Mouse (Mus musculus) CH12.LX (cell line): Measurements from ENCODE around the gene Gpr39. TPM values are rescaled to one million over a fixed set of nuclear protein-coding genes. Genes with fewer than 3 reads are reported as not detected.

ENCODE experiments used
- DNase-seq: peaks from one replicate; pipeline ENCODE4 v3.0.0-alpha.2; 2013; ENCODE audit errors: extremely low read depth
- H3K27ac ChIP-seq: 2 replicates; pipeline ENCODE4 v1.5.1; 2012; ENCODE audit warnings: low read depth, mild to moderate bottlenecking, control low read depth, moderate library complexity; ENCODE audit not compliant: insufficient read depth
- H3K27me3 ChIP-seq: replicated peaks from 2 replicates; pipeline ENCODE3; 2012; ENCODE audit warnings: inconsistent platforms
- H3K36me3 ChIP-seq, 2 experiments: replicated peaks in 1 of 2; 2 replicates each; pipeline versions ENCODE3 to v1.6.1; 2012; ENCODE audit warnings: inconsistent platforms in 1 of 2, low read length in 1 of 2, mild to moderate bottlenecking in 1 of 2, mixed read lengths in 1 of 2, moderate library complexity in 1 of 2; ENCODE audit not compliant: control insufficient read depth in 1 of 2, insufficient read depth in 1 of 2
- H3K4me1 ChIP-seq, 2 experiments: 2 replicates each; pipeline ENCODE4 v1.6.1; 2012; ENCODE audit warnings: inconsistent platforms in 1 of 2, moderate library complexity in 1 of 2; ENCODE audit not compliant: insufficient read depth in 2 of 2, control insufficient read depth in 1 of 2
- H3K4me2 ChIP-seq: 2 replicates; pipeline ENCODE4 v1.6.1; 2012; ENCODE audit warnings: low read depth, mild to moderate bottlenecking, control low read depth; ENCODE audit not compliant: poor library complexity, insufficient read depth, severe bottlenecking
- H3K4me3 ChIP-seq, 3 experiments: fragments of 150-350 bp in 1 of 3; sonication (generic) in 1 of 3; replicated peaks in 1 of 3; 2 replicates each; pipeline versions ENCODE3 to v1.5.1; 2011 to 2012; ENCODE audit warnings: low read depth in 2 of 3, low read length in 2 of 3, mild to moderate bottlenecking in 2 of 3, moderate library complexity in 2 of 3, control low read depth in 1 of 3, improper control_type of control experiment in 1 of 3, inconsistent platforms in 1 of 3, mixed read lengths in 1 of 3; ENCODE audit not compliant: poor library complexity in 1 of 3
- H3K79me2 ChIP-seq: replicated peaks from 2 replicates; pipeline ENCODE4 v1.6.1; 2012; ENCODE audit warnings: mild to moderate bottlenecking, moderate library complexity; ENCODE audit not compliant: control insufficient read depth, poor library complexity, insufficient read depth, severe bottlenecking; ENCODE audit errors: extremely low read depth
- H3K9ac ChIP-seq: 2 replicates; pipeline ENCODE4 v1.6.1; 2012; ENCODE audit warnings: low read depth, mild to moderate bottlenecking, control low read depth, moderate library complexity; ENCODE audit not compliant: insufficient read depth
- H3K9me3 ChIP-seq: replicated peaks from 2 replicates; pipeline ENCODE3; 2012; ENCODE audit warnings: low read length, inconsistent platforms, mixed read lengths
- CHD2 ChIP-seq: IDR thresholded peaks from 2 replicates; pipeline ENCODE4 v1.6.1; 2011; ENCODE audit warnings: low read length, improper control_type of control experiment
- CTCF ChIP-seq, 2 experiments: IDR thresholded peaks in 1 of 2; conservative IDR thresholded peaks in 1 of 2; 2 replicates each; pipeline ENCODE4 v1.5.1; 2011 to 2012; ENCODE audit warnings: low read depth in 2 of 2, low read length in 2 of 2, improper control_type of control experiment in 1 of 2, inconsistent platforms in 1 of 2, mild to moderate bottlenecking in 1 of 2, moderate library complexity in 1 of 2
- ELF1 ChIP-seq: IDR thresholded peaks from 2 replicates; pipeline ENCODE4 v1.6.1; 2014; ENCODE audit warnings: low read depth, mild to moderate bottlenecking, inconsistent platforms, low read length, improper control_type of control experiment
- EP300 ChIP-seq: IDR thresholded peaks from 2 replicates; pipeline ENCODE4 v1.6.1; 2011; ENCODE audit warnings: low read length, improper control_type of control experiment
- ETS1 ChIP-seq: conservative IDR thresholded peaks from 2 replicates; pipeline ENCODE4 v1.6.1; 2012; ENCODE audit warnings: low read depth, mild to moderate bottlenecking, inconsistent platforms, low read length, improper control_type of control experiment, moderate library complexity
- IRF4 ChIP-seq: IDR thresholded peaks from 2 replicates; pipeline ENCODE4 v1.6.1; 2014; ENCODE audit warnings: low read depth, mild to moderate bottlenecking, inconsistent platforms, low read length, improper control_type of control experiment
- KAT2A ChIP-seq: IDR thresholded peaks from 2 replicates; pipeline ENCODE4 v1.6.1; 2012; ENCODE audit warnings: low read length, improper control_type of control experiment, inconsistent platforms; ENCODE audit not compliant: insufficient replicate concordance
- MEF2A ChIP-seq: IDR thresholded peaks from 2 replicates; pipeline ENCODE4 v1.6.1; 2014; ENCODE audit warnings: low read depth, mild to moderate bottlenecking, inconsistent platforms, low read length, improper control_type of control experiment, borderline replicate concordance
- NELFE ChIP-seq: IDR thresholded peaks from 2 replicates; pipeline ENCODE4 v1.6.1; 2011; ENCODE audit warnings: low read depth, low read length, improper control_type of control experiment
- PAX5 ChIP-seq: IDR thresholded peaks from 2 replicates; pipeline ENCODE4 v1.6.1; 2012; ENCODE audit warnings: low read length, inconsistent platforms, mixed read lengths
- POLR2A ChIP-seq: IDR thresholded peaks from 2 replicates; pipeline ENCODE4 v1.6.1; 2011; ENCODE audit warnings: low read depth, mild to moderate bottlenecking, improper control_type of control experiment, low read length
- POLR2AphosphoS2 ChIP-seq: IDR thresholded peaks from 2 replicates; pipeline ENCODE4 v1.6.1; 2011; ENCODE audit warnings: low read depth, low read length, improper control_type of control experiment
- RAD21 ChIP-seq: IDR thresholded peaks from 2 replicates; pipeline ENCODE4 v1.6.1; 2011; ENCODE audit warnings: low read depth, mild to moderate bottlenecking, low read length, improper control_type of control experiment, moderate library complexity
- SIN3A ChIP-seq: IDR thresholded peaks from 2 replicates; pipeline ENCODE4 v1.6.1; 2012; ENCODE audit warnings: low read length, improper control_type of control experiment, inconsistent platforms
- SMC3 ChIP-seq: IDR thresholded peaks from 2 replicates; pipeline ENCODE4 v1.6.1; 2011; ENCODE audit warnings: low read depth, low read length, improper control_type of control experiment
- TBP ChIP-seq: conservative IDR thresholded peaks from 2 replicates; pipeline ENCODE4 v1.6.1; 2011; ENCODE audit warnings: low read depth, low read length, improper control_type of control experiment
- UBTF ChIP-seq: IDR thresholded peaks from 2 replicates; pipeline ENCODE4 v1.6.1; 2012; ENCODE audit warnings: low read depth, mild to moderate bottlenecking, inconsistent platforms, low read length, improper control_type of control experiment, moderate library complexity
- USF2 ChIP-seq: conservative IDR thresholded peaks from 2 replicates; pipeline ENCODE4 v1.6.1; 2011; ENCODE audit warnings: low read depth, low read length, improper control_type of control experiment
- ZC3H11A ChIP-seq: IDR thresholded peaks from 2 replicates; pipeline ENCODE4 v1.6.1; 2012; ENCODE audit warnings: low read depth, mild to moderate bottlenecking, inconsistent platforms, low read length, improper control_type of control experiment
- ZMIZ1 ChIP-seq: IDR thresholded peaks from 2 replicates; pipeline ENCODE4 v1.6.1; 2012; ENCODE audit warnings: low read depth, mild to moderate bottlenecking, inconsistent platforms, low read length, improper control_type of control experiment
- ZNF384 ChIP-seq: IDR thresholded peaks from 2 replicates; pipeline ENCODE4 v1.6.1; 2012; ENCODE audit warnings: low read depth, low read length, improper control_type of control experiment, inconsistent platforms
- dilution Hi-C: fragments of 300-500 bp; cut with MboI; formaldehyde crosslinking; loops from 2 replicates; pipeline ENCODE4 v1.14.3; 2020; ENCODE audit warnings: low sequenced_read_pairs; ENCODE audit not compliant: extremely low pct_unique_long_range_greater_than_20kb, extremely low pct_ligation_motif_present
- in situ Hi-C: fragments of 300-500 bp; cut with MboI; formaldehyde crosslinking; loops from 3 replicates; pipeline ENCODE4 v1.14.3; 2019; ENCODE audit warnings: low sequenced_read_pairs, low pct_ligation_motif_present, low pct_unique_long_range_greater_than_20kb, mixed read lengths
- polyA plus RNA-seq: library from polyadenylated mRNA; unstranded; fragments of >175 nt; gene quantifications from 2 replicates; pipeline ENCODE4 v1.2.1, GENCODE M21; 2012; ENCODE audit warnings: low read depth; ENCODE audit not compliant: insufficient read length
- total RNA-seq, 2 experiments: library from RNA; depleted of rRNA; stranded (reverse); fragments of 300-350 nt in 1 of 2; fragments of >200 nt in 1 of 2; gene quantifications; 2 replicates each; pipeline ENCODE4 v1.2.3; 2012 to 2014

Gene Gpr39
- total and polyA plus RNA-seq, 3 experiments = not detected

DNA sequence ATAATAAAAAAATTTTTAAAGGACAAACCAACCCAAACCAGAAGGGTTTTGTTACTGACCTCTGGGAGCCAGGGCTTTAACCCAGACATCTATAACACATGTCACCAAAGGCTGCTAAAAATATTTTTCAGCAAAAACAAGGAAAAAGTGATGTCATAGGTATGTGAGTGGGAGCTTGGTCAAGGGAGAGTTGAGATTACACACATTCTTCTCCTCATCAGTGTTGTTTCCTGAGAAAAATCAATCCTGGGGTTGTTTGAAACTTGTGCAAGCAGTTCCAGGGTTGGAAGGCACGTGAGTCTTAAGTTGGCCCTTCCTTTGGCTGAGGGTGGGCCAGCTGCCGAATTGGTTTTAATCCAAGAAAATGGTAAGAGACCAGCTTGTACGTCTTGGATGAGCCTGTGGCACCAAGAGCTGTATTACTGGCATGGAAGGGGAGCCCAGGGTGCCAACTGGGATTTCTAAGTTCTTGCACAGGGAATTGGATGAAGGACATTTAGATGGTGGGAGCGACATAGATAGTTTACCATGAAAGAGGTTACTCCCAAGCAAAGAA, 2.8 kb downstream of the Gpr39 start:
- no peak overlapping the region for H3K9ac ChIP-seq
- no peaks in the 10 kb centered on the region for H3K4me1 ChIP-seq
- H3K36me3 ChIP-seq = no peaks in the 10 kb centered on the region
- peaks cover 75% of the 10 kb centered on the region for H3K27me3 ChIP-seq
- no peak overlapping the region for H3K4me3 ChIP-seq
- in situ Hi-C loops (no loop called here), dilution Hi-C loops (no loop called here)
- no peak for TF ChIP-seq TBP
- TF ChIP-seq ZMIZ1 = no peak
- no peak for TF ChIP-seq MEF2A
- TF ChIP-seq SIN3A = no peak
- TF ChIP-seq POLR2AphosphoS2 = no peak
- no peak for TF ChIP-seq RAD21
- no peak for TF ChIP-seq SMC3
- no peak for TF ChIP-seq KAT2A
- TF ChIP-seq CHD2 = no peak
- no peak for TF ChIP-seq EP300
- TF ChIP-seq ELF1 = no peak
- TF ChIP-seq NELFE = no peak
- TF ChIP-seq ZNF384 = no peak
- TF ChIP-seq ZC3H11A = no peak
- no peak for TF ChIP-seq IRF4
- no peak for TF ChIP-seq ETS1
- TF ChIP-seq CTCF (conservative IDR thresholded peaks at IDR 0.05 in 1 of 2, IDR thresholded peaks at IDR 0.05 in 1 of 2; ENCODE audit: low read depth in 2 of 2, low read length in 2 of 2) = no peak
- H3K9me3 ChIP-seq = no peaks in the 10 kb centered on the region
- no peak overlapping the region for H3K27ac ChIP-seq
- no peak for DNase-seq
- no peaks in the 10 kb centered on the region for H3K79me2 ChIP-seq
- H3K4me2 ChIP-seq = no peak overlapping the region

GRCm38 (mm10) chr1:125684423-125684822, 7.6 kb downstream of the Gpr39 start:
- no peak overlapping the region for H3K9ac ChIP-seq
- no peaks in the 10 kb centered on the region for H3K36me3 ChIP-seq
- no peak for TF ChIP-seq USF2
- no peak for TF ChIP-seq CTCF (conservative IDR thresholded peaks at IDR 0.05 in 1 of 2, IDR thresholded peaks at IDR 0.05 in 1 of 2; ENCODE audit: low read depth in 2 of 2, low read length in 2 of 2)
- TF ChIP-seq POLR2A = no peak
- no peak for TF ChIP-seq ETS1
- TF ChIP-seq UBTF = no peak
- TF ChIP-seq PAX5 = no peak
- no peak for TF ChIP-seq RAD21
- no peak overlapping the region for H3K4me2 ChIP-seq
- peaks cover 71% of the 10 kb centered on the region for H3K27me3 ChIP-seq
- H3K9me3 ChIP-seq = no peaks in the 10 kb centered on the region
- H3K27ac ChIP-seq = no peak overlapping the region
- no peak for DNase-seq
- no peaks in the 10 kb centered on the region for H3K4me1 ChIP-seq
- in situ Hi-C loops (no loop called here), dilution Hi-C loops (no loop called here)
- no peak overlapping the region for H3K4me3 ChIP-seq
- no peaks in the 10 kb centered on the region for H3K79me2 ChIP-seq
